Mouse (Mus musculus): ENCODE measurements around the gene Meox2. TPM values are rescaled to one million over a fixed set of nuclear protein-coding genes. Genes with fewer than 3 reads are reported as not detected.
"Not testable (repeated sequence)": the region's sequence is repeated elsewhere in the genome, so short reads cannot be mapped to it uniquely, and the experiment has no call there.

Meox2 gene
- polyA plus RNA-seq (2015; fragmentation: Nextera tagmentation; extraction: Ambion mirVana): 42.1 and 56.5 TPM in 2 replicates

- H3K4me3 ChIP-seq (ENCODE audit: low read depth, low read length): peak within 1 kb of the TSS; percentile 62
- no peaks in the 10 kb centered on the region for H3K9me3 ChIP-seq (ENCODE audit: low read length)
- ATAC-seq: peak; percentile 87
- peak within 1 kb of the TSS; percentile 62 for H3K27ac ChIP-seq (ENCODE audit: low read length)
- H3K36me3 ChIP-seq (ENCODE audit: insufficient read depth, low read length): no peaks in the 10 kb centered on the region
- DNase-seq (ENCODE audit: low spot score): peak; percentile 80
- WGBS: 0% methylated on average over 12 of the region's 12 CpGs
- 0 out of 2 replicates have a peak, but pooled peaks cover 4% of the 10 kb centered on the region for H3K27me3 ChIP-seq (replicated peaks; ENCODE audit: insufficient read depth, low read length)
- no peak for TF ChIP-seq CTCF (IDR thresholded peaks at IDR 0.05)
- no peak for TF ChIP-seq EP300 (IDR thresholded peaks at IDR 0.05)
- 0 out of 2 replicates have a peak, but pooled peaks cover 9% of the 10 kb centered on the region for H3K4me1 ChIP-seq (ENCODE audit: insufficient read depth, low read depth, low read length)
- peak within 1 kb of the TSS; percentile 71 for H3K4me2 ChIP-seq (replicated peaks; ENCODE audit: low read depth, low read length)
- peak within 1 kb of the TSS; percentile 50 for H3K9ac ChIP-seq (replicated peaks; ENCODE audit: low read depth)
Measured at GRCm38 (mm10) chr12:37108390-37108738, at the start of gene Meox2. Gene Meox2 (plus strand): TSS chr12:37108540.

DNA sequence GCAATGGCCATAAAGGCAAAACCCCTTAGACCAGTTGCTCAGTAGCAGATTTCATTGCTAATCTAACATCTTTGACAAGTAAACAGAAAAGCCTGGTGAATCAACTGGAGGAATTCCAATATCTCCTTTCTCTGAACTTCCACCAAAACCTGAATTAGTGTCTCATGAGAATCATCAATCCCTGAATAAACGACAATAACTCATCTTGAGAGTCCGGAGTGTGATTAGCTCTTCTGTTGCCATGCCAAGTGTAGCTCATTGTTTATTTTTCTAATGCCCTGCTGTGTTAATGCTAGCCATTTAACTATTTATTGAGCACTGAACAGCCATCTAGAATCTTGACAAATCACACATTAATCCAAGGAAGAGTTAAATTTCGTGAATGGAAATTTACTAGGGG, 35.7 kb upstream of the Meox2 start:
- no peak overlapping the region for H3K27ac ChIP-seq (ENCODE audit: low read length)
- WGBS: 21% methylated on average over 3 of the region's 3 CpGs
- no peaks in the 10 kb centered on the region for H3K27me3 ChIP-seq (replicated peaks; ENCODE audit: insufficient read depth, low read length)
- ATAC-seq (no peak), DNase-seq (ENCODE audit: low spot score) (no peak)
- H3K36me3 ChIP-seq (ENCODE audit: insufficient read depth, low read length): no peaks in the 10 kb centered on the region
- no peak overlapping the region for H3K4me2 ChIP-seq (replicated peaks; ENCODE audit: low read depth, low read length)
- TF ChIP-seq EP300 (IDR thresholded peaks at IDR 0.05) (no peak), CTCF (IDR thresholded peaks at IDR 0.05) (no peak)
- no peak overlapping the region for H3K9ac ChIP-seq (replicated peaks; ENCODE audit: low read depth)
- no peaks in the 10 kb centered on the region for H3K4me1 ChIP-seq (ENCODE audit: insufficient read depth, low read depth, low read length)
- H3K4me3 ChIP-seq (ENCODE audit: low read depth, low read length): no peak overlapping the region
- H3K9me3 ChIP-seq (ENCODE audit: low read length): no peaks in the 10 kb centered on the region

DNA sequence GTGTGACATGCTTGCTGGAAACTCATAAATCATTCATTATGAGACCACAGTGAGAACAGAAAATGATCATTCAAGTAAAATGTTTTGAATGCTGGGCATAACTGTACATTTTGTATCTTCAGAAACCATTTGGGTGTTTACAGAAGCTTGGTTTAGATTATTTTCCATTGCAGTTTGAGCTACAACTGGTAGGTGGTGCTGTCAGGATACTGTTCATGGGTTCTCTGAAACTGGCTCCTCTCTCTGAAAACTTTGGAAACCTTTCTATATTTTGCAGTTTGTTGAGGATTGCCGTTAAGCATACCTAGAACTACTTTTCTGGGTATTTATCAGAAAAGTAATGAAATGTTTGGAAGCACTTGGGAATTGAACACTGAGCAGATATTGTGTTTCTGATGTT, 31.0 kb upstream of the Meox2 start:
- TF ChIP-seq EP300 (IDR thresholded peaks at IDR 0.05) (peak; percentile 18; the same call in 1 of the 2 replicates), CTCF (IDR thresholded peaks at IDR 0.05) (peak; percentile 62)
- H3K27ac ChIP-seq (ENCODE audit: low read length): no peak overlapping the region
- no peaks in the 10 kb centered on the region for H3K4me1 ChIP-seq (ENCODE audit: insufficient read depth, low read depth, low read length)
- DNase-seq (ENCODE audit: low spot score): peak; percentile 58
- no peak overlapping the region for H3K4me2 ChIP-seq (replicated peaks; ENCODE audit: low read depth, low read length)
- no peak overlapping the region for H3K4me3 ChIP-seq (ENCODE audit: low read depth, low read length)
- no peaks in the 10 kb centered on the region for H3K27me3 ChIP-seq (replicated peaks; ENCODE audit: insufficient read depth, low read length)
- no peaks in the 10 kb centered on the region for H3K36me3 ChIP-seq (ENCODE audit: insufficient read depth, low read length)
- no peaks in the 10 kb centered on the region for H3K9me3 ChIP-seq (ENCODE audit: low read length)
- ATAC-seq: no peak
- WGBS: 43% methylated on average over 1 of the region's 1 CpGs
- no peak overlapping the region for H3K9ac ChIP-seq (replicated peaks; ENCODE audit: low read depth)

- not testable (repeated sequence) for H3K36me3 ChIP-seq (ENCODE audit: insufficient read depth, low read length); H3K4me2 ChIP-seq (replicated peaks; ENCODE audit: low read depth, low read length); DNase-seq (ENCODE audit: low spot score); H3K4me1 ChIP-seq (ENCODE audit: insufficient read depth, low read depth, low read length); H3K9me3 ChIP-seq (ENCODE audit: low read length); H3K27me3 ChIP-seq (replicated peaks; ENCODE audit: insufficient read depth, low read length); H3K4me3 ChIP-seq (ENCODE audit: low read depth, low read length); H3K27ac ChIP-seq (ENCODE audit: low read length); H3K9ac ChIP-seq (replicated peaks; ENCODE audit: low read depth); ATAC-seq
- 69% methylated on average over 5 of the region's 5 CpGs for whole genome bisulfite sequencing
Measured at GRCm38 (mm10) chr12:37080005-37080404, 28.3 kb upstream of the Meox2 start.

DNA sequence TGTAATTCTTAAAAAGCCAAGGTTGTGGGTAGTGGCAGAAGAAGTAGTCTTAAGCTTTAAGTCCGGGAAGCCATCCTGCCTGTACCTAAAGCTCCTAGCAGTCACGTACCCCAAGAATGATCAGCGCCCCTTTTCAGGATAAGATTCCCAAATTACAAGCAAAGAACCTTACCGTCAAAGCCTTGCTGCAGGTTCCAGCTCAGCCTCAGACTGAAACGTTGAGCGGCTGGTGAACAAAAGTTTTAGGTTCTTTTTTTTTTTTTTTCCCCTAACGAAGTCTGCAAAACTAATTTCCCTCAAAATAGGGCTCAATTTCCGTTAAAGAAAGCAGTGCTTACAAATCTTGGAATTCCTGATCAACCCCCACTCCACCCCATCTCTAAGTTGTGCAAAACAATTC, 1.8 kb upstream of the Meox2 start:
- H3K4me3 ChIP-seq (ENCODE audit: low read depth, low read length): no peak overlapping the region
- no peak overlapping the region for H3K27ac ChIP-seq (ENCODE audit: low read length)
- WGBS: 68% methylated on average over 8 of the region's 8 CpGs
- 0 out of 2 replicates have a peak, but pooled peaks cover 4% of the 10 kb centered on the region for H3K27me3 ChIP-seq (replicated peaks; ENCODE audit: insufficient read depth, low read length)
- H3K9me3 ChIP-seq (ENCODE audit: low read length): no peaks in the 10 kb centered on the region
- DNase-seq (ENCODE audit: low spot score): no peak
- TF ChIP-seq CTCF (IDR thresholded peaks at IDR 0.05) (no peak), EP300 (IDR thresholded peaks at IDR 0.05) (no peak)
- no peaks in the 10 kb centered on the region for H3K36me3 ChIP-seq (ENCODE audit: insufficient read depth, low read length)
- H3K4me1 ChIP-seq (ENCODE audit: insufficient read depth, low read depth, low read length): 0 out of 2 replicates have a peak, but pooled peaks cover 9% of the 10 kb centered on the region
- H3K9ac ChIP-seq (replicated peaks; ENCODE audit: low read depth): no peak overlapping the region
- H3K4me2 ChIP-seq (replicated peaks; ENCODE audit: low read depth, low read length): no peak overlapping the region
- no peak for ATAC-seq

GRCm38 (mm10) chr12:37107150-37107549, 1.2 kb upstream of the Meox2 start:
- Histone ChIP-seq H3K9me3 (ENCODE audit: low read length) (no peaks in the 10 kb centered on the region), H3K4me3 (ENCODE audit: low read depth, low read length) (no peak overlapping the region), H3K4me1 (ENCODE audit: insufficient read depth, low read depth, low read length) (0 out of 2 replicates have a peak, but pooled peaks cover 9% of the 10 kb centered on the region), H3K4me2 (replicated peaks; ENCODE audit: low read depth, low read length) (0 out of 2 replicates have a peak overlapping the region, but pooled peaks have one; percentile 71), H3K9ac (replicated peaks; ENCODE audit: low read depth) (no peak overlapping the region), H3K36me3 (ENCODE audit: insufficient read depth, low read length) (no peaks in the 10 kb centered on the region), H3K27me3 (replicated peaks; ENCODE audit: insufficient read depth, low read length) (0 out of 2 replicates have a peak, but pooled peaks cover 4% of the 10 kb centered on the region), H3K27ac (ENCODE audit: low read length) (no peak overlapping the region)
- TF ChIP-seq CTCF (IDR thresholded peaks at IDR 0.05) (no peak), EP300 (IDR thresholded peaks at IDR 0.05) (no peak)
- no peak for ATAC-seq
- WGBS: 70% methylated on average over 2 of the region's 2 CpGs
- DNase-seq (ENCODE audit: low spot score): no peak

Measured in lung, postnatal 0 days (tissue).